Mouse (Mus musculus) retina, postnatal 7 days (tissue): ENCODE data around the gene Tedc1.
A peak's percentile ranks its signal among the peaks of the same experiment; 100 is the strongest.
"Not testable (repeated sequence)": the region's sequence is repeated elsewhere in the genome, so short reads cannot be mapped to it uniquely, and the experiment has no call there.

Experiments
- DNase-seq: peaks from one replicate; pipeline ENCODE4 v3.0.0-alpha.2; 2012; ENCODE audit warnings: low read depth, low spot score

Gene Tedc1

DNA sequence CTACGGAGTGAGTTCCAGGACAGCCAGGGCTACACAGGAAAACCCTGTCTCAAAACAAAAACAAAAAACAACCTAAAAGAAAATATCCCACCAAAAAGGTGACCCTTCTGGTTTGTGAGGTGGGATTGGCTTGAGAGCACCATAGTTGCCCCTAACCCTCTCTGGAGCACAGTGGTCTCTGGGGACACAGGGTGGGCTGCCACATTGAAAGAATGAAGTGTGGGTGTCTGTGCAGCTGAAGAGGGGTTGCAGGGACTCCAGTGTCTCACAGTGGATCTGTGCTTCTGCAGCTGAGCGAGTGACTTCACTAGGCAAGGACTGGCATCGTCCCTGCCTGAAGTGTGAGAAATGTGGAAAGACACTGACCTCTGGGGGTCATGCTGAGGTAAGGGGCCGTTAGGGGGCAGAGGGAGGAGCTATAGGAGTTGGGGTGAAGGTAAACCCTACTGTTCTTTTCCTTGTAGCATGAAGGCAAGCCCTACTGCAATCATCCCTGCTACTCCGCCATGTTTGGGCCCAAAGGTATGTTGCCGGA lies 3.2 kb upstream of the Tedc1 start:
- DNase-seq, result no peak

DNA sequence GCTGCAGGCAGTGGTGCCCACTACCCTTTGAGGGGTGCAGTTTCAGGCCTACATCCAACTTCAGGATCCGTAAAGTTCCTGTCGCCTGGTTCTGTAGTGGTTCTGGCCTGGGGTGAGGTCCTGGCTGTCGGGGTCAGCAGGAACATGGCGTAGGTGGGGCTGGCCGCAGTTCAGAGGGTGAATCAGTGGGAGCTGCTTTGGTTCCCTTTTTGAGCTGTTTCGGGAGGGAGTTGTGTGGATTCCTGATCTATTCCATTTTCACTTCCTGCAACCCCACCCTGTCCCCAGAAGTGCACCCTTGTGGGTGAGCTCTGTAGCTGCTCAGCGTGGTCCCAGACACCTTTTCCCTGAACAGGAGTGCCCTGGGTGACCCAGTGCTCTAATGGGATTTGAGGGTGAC lies 2.2 kb upstream of the Tedc1 start:
- DNase-seq, result no peak

DNA sequence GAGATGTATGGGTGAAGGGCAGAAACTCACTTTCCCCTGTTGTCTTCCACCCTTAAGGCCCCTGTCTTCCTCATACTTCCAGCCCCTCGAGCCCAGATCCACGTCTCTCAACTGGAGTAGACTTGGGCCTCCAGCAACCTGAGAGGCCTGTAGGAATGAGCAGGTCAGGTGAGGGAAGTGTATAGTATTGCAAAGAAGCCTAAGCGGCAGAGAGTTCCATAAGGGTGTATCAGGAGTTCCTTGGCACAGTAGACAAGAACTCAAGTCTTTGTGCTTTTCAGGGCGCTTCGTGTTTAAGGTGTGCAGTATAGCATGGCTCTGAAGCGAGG lies 1.5 kb upstream of the Tedc1 start:
- DNase-seq, result no peak

- DNase-seq, result no peak
Measured at GRCm38 (mm10) chr12:113155076-113155771, 997 bp upstream of the Tedc1 start.

DNA sequence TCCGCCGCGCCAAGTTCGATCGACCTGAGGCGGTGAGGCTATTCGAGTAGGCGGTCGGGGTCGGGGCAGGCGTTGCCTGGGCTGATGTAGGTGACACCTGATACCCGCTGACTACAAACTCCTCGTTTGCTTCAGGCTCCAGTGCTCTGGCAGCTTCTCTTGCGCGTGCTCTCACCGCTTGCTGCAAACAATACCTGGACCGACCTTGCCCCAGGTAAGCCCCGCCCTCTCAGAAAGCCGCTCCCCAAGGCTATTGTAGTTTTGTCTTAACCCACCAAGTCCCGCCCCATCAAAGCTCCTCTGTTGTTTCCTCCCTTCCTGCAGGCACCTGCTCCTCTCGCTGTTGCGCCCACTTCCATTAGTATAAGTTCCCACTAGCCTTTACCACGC lies 314 bp downstream of the Tedc1 start:
- no peak for DNase-seq

GRCm38 (mm10) chr12:113157002-113157401 lies 781 bp downstream of the Tedc1 start:
- no peak for DNase-seq

DNA sequence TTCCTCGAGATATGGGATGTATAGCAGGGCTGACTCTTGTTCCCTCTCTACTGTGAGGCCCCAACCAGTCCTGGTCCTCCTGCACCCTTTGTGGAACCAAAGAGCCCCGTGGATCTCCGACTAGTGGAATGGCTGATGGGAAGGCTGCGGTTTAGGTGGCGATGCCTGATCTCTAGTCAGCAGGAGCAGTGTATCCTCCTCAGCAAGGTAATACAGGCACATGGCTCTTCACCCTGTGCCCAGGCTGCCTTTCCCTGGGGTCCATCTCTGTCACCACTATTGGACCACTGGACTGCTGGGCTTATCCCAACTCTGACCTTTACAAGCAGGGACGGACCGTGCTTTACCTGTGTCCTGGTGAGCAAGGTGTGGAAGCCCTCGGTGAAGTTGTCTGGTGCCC lies 1.3 kb downstream of the Tedc1 start:
- no peak for DNase-seq

GRCm38 (mm10) chr12:113157971-113158370 lies 1.8 kb downstream of the Tedc1 start:
- DNase-seq, result no peak

- DNase-seq, result no peak
Measured at GRCm38 (mm10) chr12:113163561-113164006, 7.4 kb downstream of the Tedc1 start.

GRCm38 (mm10) chr12:113168031-113168536 lies 11.9 kb downstream of the Tedc1 start:
- no peak for DNase-seq

- no peak for DNase-seq
Measured at GRCm38 (mm10) chr12:113176960-113177725, 20.9 kb downstream of the Tedc1 start.

- DNase-seq, result no peak
Measured at GRCm38 (mm10) chr12:113181020-113181419, 24.8 kb downstream of the Tedc1 start.

GRCm38 (mm10) chr12:113184945-113185344 lies 28.7 kb downstream of the Tedc1 start:
- no peak for DNase-seq

DNA sequence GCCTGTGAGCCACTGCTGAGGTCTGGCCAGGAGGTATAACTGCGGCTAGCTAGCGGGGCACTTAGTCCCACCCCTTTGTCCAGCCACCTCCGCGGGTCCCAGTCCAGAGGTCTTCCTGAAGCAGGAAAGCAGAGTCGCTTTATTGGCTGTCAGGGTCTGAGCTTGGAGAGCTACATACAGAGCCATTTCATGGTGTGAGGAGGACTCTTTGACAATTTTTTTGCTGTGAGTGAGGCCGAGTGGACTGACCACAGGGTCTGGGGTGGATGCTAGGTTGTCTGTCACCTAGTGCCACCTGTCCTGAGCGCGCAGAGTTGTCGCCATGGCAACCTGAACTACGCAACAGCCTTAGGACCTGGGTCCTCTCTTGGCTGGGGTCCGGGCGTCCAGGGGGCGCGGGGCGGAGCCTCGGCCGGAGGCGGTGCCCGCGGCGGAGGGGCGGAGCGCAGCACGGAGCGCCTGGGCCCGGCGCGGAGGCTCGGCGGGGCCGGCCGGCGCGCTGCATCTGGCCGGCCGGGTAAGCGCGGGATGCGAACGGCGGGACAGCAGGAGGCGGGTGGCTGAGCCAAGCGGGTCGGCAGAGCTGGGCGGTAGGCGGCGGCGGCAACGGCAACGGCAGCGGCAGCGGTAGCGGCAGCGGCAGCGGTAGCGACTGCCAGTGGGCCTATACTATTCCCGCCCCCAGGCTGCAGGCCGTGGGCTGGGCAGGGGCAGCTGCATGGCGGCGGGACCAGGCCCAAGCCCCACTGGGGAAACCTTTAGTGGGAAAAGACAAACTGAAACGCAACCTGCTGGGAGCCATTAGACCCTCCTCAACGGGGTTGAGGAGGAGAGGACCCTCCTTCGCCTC lies 29.4 kb downstream of the Tedc1 start, which contains the start of gene Tmem121:
Gene Tmem121, plus strand, starts transcription at position 489 of the 850 bp plus-strand sequence.
- DNase-seq, result no peak

GRCm38 (mm10) chr12:113186326-113187010 lies 30.2 kb downstream of the Tedc1 start:
- DNase-seq, result no peak

DNA sequence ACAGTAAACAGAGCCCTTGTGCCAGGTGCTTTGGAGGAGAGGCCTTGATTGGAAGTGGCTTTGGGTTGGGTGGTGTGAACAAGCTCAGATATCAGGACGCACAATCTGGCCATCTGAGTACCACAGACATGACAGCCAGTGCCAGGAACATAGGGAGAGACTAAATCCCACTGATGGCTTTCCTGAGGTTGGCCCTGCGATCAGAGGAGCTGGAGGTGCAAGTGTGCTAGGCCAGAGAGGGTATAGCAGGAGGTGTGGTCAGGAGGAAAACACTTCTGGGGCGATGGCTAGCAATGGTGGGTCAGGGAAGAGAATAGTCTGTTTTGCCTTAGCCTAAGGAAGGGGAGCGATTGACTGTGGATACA lies 30.8 kb downstream of the Tedc1 start:
- no peak for DNase-seq

- peak; percentile 81 for DNase-seq
Measured at GRCm38 (mm10) chr12:113187584-113188295, 31.5 kb downstream of the Tedc1 start.

DNA sequence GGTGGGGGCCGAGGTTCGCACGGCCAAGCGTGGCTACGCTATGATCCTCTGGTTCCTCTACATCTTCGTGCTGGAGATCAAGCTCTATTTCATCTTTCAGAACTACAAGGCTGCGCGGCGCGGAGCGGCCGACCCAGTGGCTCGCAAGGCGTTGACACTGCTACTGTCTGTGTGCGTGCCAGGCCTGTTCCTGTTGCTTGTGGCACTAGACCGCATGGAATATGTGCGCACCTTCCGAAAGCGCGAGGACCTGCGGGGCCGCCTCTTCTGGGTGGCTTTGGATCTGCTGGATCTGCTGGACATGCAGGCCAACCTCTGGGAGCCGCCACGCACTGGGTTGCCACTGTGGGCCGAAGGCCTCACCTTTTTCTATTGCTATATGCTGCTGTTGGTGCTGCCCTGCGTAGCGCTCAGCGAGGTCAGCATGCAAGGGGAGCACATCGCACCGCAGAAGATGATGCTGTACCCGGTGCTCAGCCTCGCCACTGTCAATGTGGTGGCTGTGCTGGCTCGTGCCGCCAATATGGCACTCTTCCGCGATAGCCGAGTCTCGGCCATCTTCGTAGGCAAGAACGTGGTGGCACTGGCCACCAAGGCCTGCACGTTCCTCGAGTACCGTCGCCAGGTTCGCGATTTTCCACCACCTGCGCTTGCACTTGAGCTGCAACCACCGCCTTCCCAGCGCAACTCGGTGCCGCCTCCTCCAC lies 32.3 kb downstream of the Tedc1 start:
- DNase-seq, result no peak

DNA sequence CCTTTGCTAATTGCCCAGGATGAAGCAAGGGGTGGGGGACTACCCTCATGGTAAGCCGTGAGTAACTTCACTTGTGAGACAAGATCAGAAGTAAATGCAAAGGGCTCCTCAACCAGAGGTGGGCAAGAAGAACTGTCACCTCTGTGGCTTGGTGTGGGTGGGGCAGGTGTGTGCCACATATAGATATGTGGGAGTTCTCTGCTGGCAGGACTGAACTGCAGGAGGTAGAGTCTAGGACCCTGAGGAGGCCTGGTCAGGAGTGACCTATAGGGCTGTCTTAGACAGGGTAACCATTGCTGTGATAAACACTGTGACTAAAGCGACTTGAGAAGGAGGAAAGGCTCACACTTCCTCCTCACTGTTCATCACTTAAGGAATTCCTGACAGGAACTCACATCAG lies 37.2 kb downstream of the Tedc1 start:
- no peak for DNase-seq

DNA sequence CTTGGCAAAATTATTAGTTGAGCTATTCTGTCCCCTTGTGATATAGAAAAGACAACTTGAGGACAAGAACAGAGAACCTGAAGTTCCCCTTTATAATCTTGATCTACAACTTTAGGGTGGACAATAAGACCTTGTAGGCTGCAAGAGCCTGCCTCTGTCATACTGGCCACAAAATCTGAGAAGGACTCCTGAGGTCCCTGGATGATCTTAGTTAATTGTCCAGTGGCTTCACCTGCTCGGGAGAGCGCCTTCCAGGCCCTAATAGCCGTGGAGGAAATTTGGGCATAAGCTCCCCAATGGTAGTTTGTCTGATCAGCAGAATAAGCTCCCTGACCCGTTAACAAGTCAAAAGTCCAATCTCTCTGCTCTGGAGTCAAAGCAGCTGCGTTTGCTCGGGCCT lies 42.9 kb downstream of the Tedc1 start:
- DNase-seq, result not testable (repeated sequence)
